Mouse (Mus musculus) MEL-GATA-1-ER (cell line): Measurements from ENCODE around the gene Ubqln2.

Experiments
- DNase-seq: peaks from one replicate; pipeline ENCODE4 v3.0.0-alpha.2; 2012; ENCODE audit warnings: low read depth; ENCODE audit errors: extremely low read depth

Gene Ubqln2

GRCm38 (mm10) chrX:153497688-153498516 lies at the start of gene Ubqln2:
TSS of gene Ubqln2 (plus strand) at chrX:153498227.
- peak; percentile 67 for DNase-seq

GRCm38 (mm10) chrX:153451946-153452345 lies 46.1 kb upstream of the Ubqln2 start:
- DNase-seq = no peak

GRCm38 (mm10) chrX:153476760-153477248 lies 21.2 kb upstream of the Ubqln2 start:
- no peak for DNase-seq

GRCm38 (mm10) chrX:153492326-153492725 lies 5.7 kb upstream of the Ubqln2 start:
- no peak for DNase-seq

- DNase-seq = no peak
Measured at GRCm38 (mm10) chrX:153498665-153499293, 752 bp downstream of the Ubqln2 start.

- no peak for DNase-seq
Measured at GRCm38 (mm10) chrX:153499294-153500046, 1.4 kb downstream of the Ubqln2 start.

GRCm38 (mm10) chrX:153500047-153500345 lies 2.0 kb downstream of the Ubqln2 start:
- no peak for DNase-seq

- no peak for DNase-seq
Measured at GRCm38 (mm10) chrX:153505954-153506353, 7.9 kb downstream of the Ubqln2 start.

GRCm38 (mm10) chrX:153515491-153515890 lies 17.5 kb downstream of the Ubqln2 start:
- DNase-seq = no peak

GRCm38 (mm10) chrX:153528399-153528798 lies 30.4 kb downstream of the Ubqln2 start:
- no peak for DNase-seq
